Mouse (Mus musculus): ENCODE measurements around the gene Olfr1286.

Gene Olfr1286

DNA sequence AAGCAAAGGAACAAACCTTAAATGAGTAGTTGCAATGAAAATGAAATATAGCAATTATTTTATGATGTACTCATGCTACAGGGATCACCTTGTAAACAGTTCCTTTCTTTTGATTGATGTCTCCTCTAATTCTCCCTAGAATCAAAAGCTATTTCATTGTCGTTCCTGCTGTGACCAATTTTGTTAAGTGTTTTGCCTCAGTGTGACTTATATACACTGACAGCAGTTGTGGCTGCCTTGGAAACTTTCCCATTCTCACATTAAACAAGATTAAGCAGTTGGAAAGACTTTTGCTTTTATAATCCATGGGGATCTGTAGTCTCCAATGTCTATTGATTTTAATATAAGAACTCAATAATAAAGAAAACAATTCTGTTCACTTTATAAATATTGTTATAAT, at the start of gene Olfr1286:
TSS of gene Olfr1286 (minus strand) at position 185 of the 400 bp plus-strand sequence.
- in situ Hi-C loops (cut with MboI; ENCODE audit: low sequenced_read_pairs): no loop called here

- in situ Hi-C loops (cut with MboI; ENCODE audit: low sequenced_read_pairs): no loop called here
Measured at GRCm38 (mm10) chr2:111448842-111449241, 25.9 kb upstream of the Olfr1286 start, which contains the start of gene Olfr1287. Olfr1287 (plus strand) TSS chr2:111449142.

GRCm38 (mm10) chr2:111375222-111375621, 47.7 kb downstream of the Olfr1286 start, which contains the start of gene Olfr1284:
Olfr1284 (plus strand) TSS chr2:111375522.
- in situ Hi-C loops (cut with MboI; ENCODE audit: low sequenced_read_pairs): no loop called here

All from CH12F3 (cell line).